ENCODE assay signal across 11 mouse cellular contexts in genomic region chr5:38812916-38813315, GRCm38 (mm10).
A peak's percentile ranks its signal among the peaks of the same experiment; 100 is the strongest.
DNase-seq lines count a peak whose midpoint lies in the region; ATAC-seq lines count a peak whose summit lies in the region.
"Had no signal": no experiment of that assay in that cellular context is flagged by ENCODE, and none has a peak within 500 bp of the region (broad histone marks: within the 10 kb centered on the region; RNA-seq: fewer than 3 reads in every experiment).

No protein-coding gene starts in this region.

- WGBS in kidney, embryonic 14.5 days = 23% methylated on average over 7 of the region's 7 CpGs
- WGBS in embryonic facial prominence, embryonic 12.5 days = 72% methylated on average over 7 of the region's 7 CpGs

- H3K27me3 ChIP-seq in kidney, embryonic 14.5 days (ENCODE audit: control insufficient read depth, insufficient read depth, low read length) = no peaks in the 10 kb centered on the region; the same call in 1 of the 2 replicates
- H3K27me3 ChIP-seq in embryonic facial prominence, embryonic 12.5 days = no peaks in the 10 kb centered on the region

- H3K9me3 ChIP-seq in kidney, embryonic 14.5 days (ENCODE audit: control insufficient read depth, low read length) = no peaks in the 10 kb centered on the region
- no peaks in the 10 kb centered on the region for H3K9me3 ChIP-seq in embryonic facial prominence, embryonic 12.5 days

- H3K4me3 ChIP-seq in kidney, embryonic 14.5 days (ENCODE audit: low read length) = no peak overlapping the region
- no peak overlapping the region for H3K4me3 ChIP-seq in embryonic facial prominence, embryonic 12.5 days

- ATAC-seq in kidney, embryonic 14.5 days (ENCODE audit: low FRiP score, low TSS enrichment) = 0 out of 2 replicates have a peak, but pooled peaks have one; percentile 13
- ATAC-seq in embryonic facial prominence, embryonic 12.5 days (ENCODE audit: insufficient number of reproducible peaks, insufficient read depth, low FRiP score, low TSS enrichment) = no peak
- ATAC-seq: lung, postnatal 0 days had no signal

- H3K27ac ChIP-seq in kidney, embryonic 14.5 days (ENCODE audit: low read depth, low read length) = no peak overlapping the region
- H3K27ac ChIP-seq in embryonic facial prominence, embryonic 12.5 days = 0 out of 2 replicates have a peak overlapping the region, but pooled peaks have one; percentile 2

- peaks cover 12% of the 10 kb centered on the region; the same call in 1 of the 2 replicates for H3K4me1 ChIP-seq in kidney, embryonic 14.5 days (ENCODE audit: control insufficient read depth, insufficient read depth, low read length)
- H3K4me1 ChIP-seq in embryonic facial prominence, embryonic 12.5 days = peaks cover 13% of the 10 kb centered on the region

- no peaks in the 10 kb centered on the region for H3K36me3 ChIP-seq in kidney, embryonic 14.5 days (ENCODE audit: control insufficient read depth, insufficient read depth, low read length)
- no peaks in the 10 kb centered on the region for H3K36me3 ChIP-seq in embryonic facial prominence, embryonic 12.5 days

- peak overlapping the region; percentile 25 for H3K4me2 ChIP-seq in kidney, embryonic 14.5 days (replicated peaks; ENCODE audit: low read depth, low read length)
- no peak overlapping the region for H3K4me2 ChIP-seq in embryonic facial prominence, embryonic 12.5 days (replicated peaks)

- no peak overlapping the region for H3K9ac ChIP-seq in kidney, embryonic 14.5 days (ENCODE audit: low read depth, low read length)
- no peak overlapping the region for H3K9ac ChIP-seq in embryonic facial prominence, embryonic 12.5 days

- DNase-seq in kidney, adult 8-10 months = no peak
- DNase-seq in brain, adult 2 months (ENCODE audit: low read depth, low spot score) = peak; percentile 22
- DNase-seq in forelimb bud, embryonic 11.5 days (ENCODE audit: low read depth, low spot score) = peak; percentile 39
- no peak for DNase-seq in T-cell, adult 2 months (ENCODE audit: low spot score)
- DNase-seq in layer of hippocampus, postnatal 14 days (ENCODE audit: low spot score in 2 of 2) = no peak
- DNase-seq: cerebellum, adult 8-10 months; kidney, postnatal 10 days; liver had no signal

Comparison
In these comparisons a context has a peak if more than half of its experiments do, and no peak if none do; other contexts are left out.
1. DNase-seq: peak in brain, adult 2 months (single experiment) and forelimb bud, embryonic 11.5 days (single experiment); none in kidney, adult 8-10 months (0 of 2), T-cell, adult 2 months (single experiment) and layer of hippocampus, postnatal 14 days (0 of 2).